14 mouse cellular contexts compared by ENCODE assay signal in genomic region chr15:101132041-101132440, GRCm38 (mm10). TPM values are rescaled to one million over a fixed set of nuclear protein-coding genes. Genes with fewer than 3 reads are reported as not detected.
A peak's percentile ranks its signal among the peaks of the same experiment; 100 is the strongest.
DNase-seq lines count a peak whose midpoint lies in the region; ATAC-seq and TF ChIP-seq lines count a peak whose summit lies in the region.
"Had no signal": no experiment of that assay in that cellular context is flagged by ENCODE, and none has a peak within 500 bp of the region (broad histone marks: within the 10 kb centered on the region; RNA-seq: fewer than 3 reads in every experiment).

No protein-coding gene starts in this region.

- ATAC-seq in hindbrain, embryonic 15.5 days (ENCODE audit: low FRiP score, low read depth) = no peak
- no peak for ATAC-seq in hindbrain, embryonic 11.5 days (ENCODE audit: low FRiP score)

- WGBS in hindbrain, embryonic 15.5 days = 36% methylated on average over 6 of the region's 6 CpGs
- WGBS in hindbrain, embryonic 11.5 days = 74% methylated on average over 6 of the region's 6 CpGs
- WGBS in lung, adult 2 months = 35% methylated on average over 6 of the region's 6 CpGs
- 52% methylated on average over 6 of the region's 6 CpGs for WGBS in olfactory bulb, adult 2 months

- intact Hi-C loops in gastrocnemius, adult 2 months (cut with DNase I) = no loop called here

- H3K4me2 ChIP-seq in hindbrain, embryonic 15.5 days = 0 out of 2 replicates have a peak overlapping the region, but pooled peaks have one; percentile 2
- H3K4me2 ChIP-seq in hindbrain, embryonic 11.5 days (replicated peaks; ENCODE audit: low read depth, low read length) = no peak overlapping the region
- H3K4me2 ChIP-seq: midbrain, embryonic 11.5 days had no signal

- peaks cover 37% of the 10 kb centered on the region for H3K27me3 ChIP-seq in hindbrain, embryonic 15.5 days
- peaks cover 28% of the 10 kb centered on the region for H3K27me3 ChIP-seq in hindbrain, embryonic 11.5 days (ENCODE audit: control insufficient read depth, insufficient read depth, low read length)

- H3K4me3 ChIP-seq in gastrocnemius, adult 2 months = peak overlapping the region; percentile 85
- no peak overlapping the region for H3K4me3 ChIP-seq in hindbrain, embryonic 15.5 days
- H3K4me3 ChIP-seq in hindbrain, embryonic 11.5 days (ENCODE audit: low read depth, low read length) = no peak overlapping the region
- H3K4me3 ChIP-seq in lung, adult 2 months (replicated peaks; ENCODE audit: extremely low read depth, low read depth, low read length) = peak overlapping the region; percentile 53
- H3K4me3 ChIP-seq in olfactory bulb, adult 2 months (ENCODE audit: insufficient read depth, low read depth, low read length) = 0 out of 2 replicates have a peak overlapping the region, but pooled peaks have one; percentile 8
- H3K4me3 ChIP-seq: forebrain, embryonic 10.5 days had no signal

- no peaks in the 10 kb centered on the region for H3K36me3 ChIP-seq in hindbrain, embryonic 15.5 days
- H3K36me3 ChIP-seq in hindbrain, embryonic 11.5 days (ENCODE audit: control insufficient read depth, insufficient read depth, low read length) = no peaks in the 10 kb centered on the region
- H3K36me3 ChIP-seq: forebrain, embryonic 10.5 days had no signal

- H3K9ac ChIP-seq in hindbrain, embryonic 15.5 days = no peak overlapping the region
- no peak overlapping the region for H3K9ac ChIP-seq in hindbrain, embryonic 11.5 days (ENCODE audit: low read depth, low read length)
- H3K9ac ChIP-seq: liver, embryonic 14.5 days had no signal

- no peaks in the 10 kb centered on the region for H3K9me3 ChIP-seq in hindbrain, embryonic 15.5 days
- no peaks in the 10 kb centered on the region for H3K9me3 ChIP-seq in hindbrain, embryonic 11.5 days (ENCODE audit: control insufficient read depth, low read length)
- H3K9me3 ChIP-seq: forebrain, embryonic 10.5 days had no signal

- peaks cover 9% of the 10 kb centered on the region; the same call in 1 of the 2 replicates for H3K4me1 ChIP-seq in hindbrain, embryonic 15.5 days (replicated peaks)
- peaks cover 4% of the 10 kb centered on the region for H3K4me1 ChIP-seq in hindbrain, embryonic 11.5 days (replicated peaks; ENCODE audit: control insufficient read depth, insufficient read depth, low read length)
- peaks cover 1% of the 10 kb centered on the region for H3K4me1 ChIP-seq in lung, adult 2 months (ENCODE audit: control insufficient read depth, insufficient read depth, low read length)
- H3K4me1 ChIP-seq in olfactory bulb, adult 2 months (ENCODE audit: control insufficient read depth, insufficient read depth, low read length) = peaks cover 16% of the 10 kb centered on the region

- H3K27ac ChIP-seq in gastrocnemius, adult 2 months = peak overlapping the region; percentile 64
- H3K27ac ChIP-seq in hindbrain, embryonic 15.5 days (replicated peaks) = no peak overlapping the region
- no peak overlapping the region for H3K27ac ChIP-seq in hindbrain, embryonic 11.5 days (ENCODE audit: low read depth, low read length)
- no peak overlapping the region for H3K27ac ChIP-seq in olfactory bulb, adult 2 months (ENCODE audit: insufficient read depth, low read depth, low read length)
- H3K27ac ChIP-seq: liver, embryonic 14.5 days had no signal

- DNase-seq in gastrocnemius, adult 2 months = peak; percentile 11
- DNase-seq in gastrocnemius, postnatal 10 days = no peak
- no peak for DNase-seq in hindbrain, embryonic 11.5 days (ENCODE audit: low spot score)
- DNase-seq in lung, adult 2 months = no peak
- DNase-seq in lung, postnatal 25 days (ENCODE audit: low spot score) = no peak
- no peak for DNase-seq in frontal cortex, postnatal 25 days (ENCODE audit: low spot score in 2 of 2)
- DNase-seq: adrenal gland, adult 2 months; cerebellum, adult 9-10 months had no signal

- no peak for TF ChIP-seq CTCF in gastrocnemius, adult 2 months (IDR thresholded peaks at IDR 0.05)
- no peak for TF ChIP-seq CTCF in lung, adult 2 months (IDR thresholded peaks at IDR 0.05; ENCODE audit: insufficient read depth, low read length)
- no peak for TF ChIP-seq CTCF in olfactory bulb, adult 2 months (IDR thresholded peaks at IDR 0.05; ENCODE audit: insufficient read depth, low read depth, low read length)

- no peak for TF ChIP-seq POLR2A in lung, adult 2 months (IDR thresholded peaks at IDR 0.05; ENCODE audit: borderline replicate concordance, extremely low read depth, low read depth, low read length)
- TF ChIP-seq POLR2A in olfactory bulb, adult 2 months (IDR thresholded peaks at IDR 0.05; ENCODE audit: insufficient read depth, low read depth, low read length) = no peak

RNA-seq across cellular contexts. Expression of gene Acvrl1, which starts 3.7 kb away (rescaled TPM):
- total RNA-seq in gastrocnemius, adult 2 months (2021) = 10 to 100 TPM; 10.2 to 14.5 TPM
- total RNA-seq in gastrocnemius, postnatal 10 days (2021) = 10 to 100 TPM; 15.1 to 18.2 TPM
- polyA plus RNA-seq in hindbrain, embryonic 15.5 days (2015; fragmentation: Nextera tagmentation; extraction: Ambion mirVana) = 9.5 and 9.6 TPM in 2 replicates
- 4.8 and 5.5 TPM in 2 replicates for polyA plus RNA-seq in hindbrain, embryonic 11.5 days (2014; fragmentation: Nextera tagmentation; extraction: Ambion mirVana)
- 672 and 695 TPM in 2 replicates for polyA plus RNA-seq in lung, adult 2 months (2012; rRNA removed)
- polyA plus RNA-seq in olfactory bulb, adult 2 months (2012; ENCODE audit: insufficient read depth, insufficient read length, low replicate concordance, missing spikeins) = not detected in 2 replicates

RNA-seq across cellular contexts. Expression of gene Ankrd33, which starts 16.5 kb away (rescaled TPM):
- not detected for total RNA-seq in gastrocnemius, adult 2 months (2021)
- not detected for total RNA-seq in gastrocnemius, postnatal 10 days (2021)
- not detected in 2 replicates for polyA plus RNA-seq in hindbrain, embryonic 15.5 days (2015; fragmentation: Nextera tagmentation; extraction: Ambion mirVana)
- polyA plus RNA-seq in hindbrain, embryonic 11.5 days (2014; fragmentation: Nextera tagmentation; extraction: Ambion mirVana) = not detected in 2 replicates
- polyA plus RNA-seq in lung, adult 2 months (2012; rRNA removed) = 0.10 and 0.28 TPM in 2 replicates
- polyA plus RNA-seq in olfactory bulb, adult 2 months (2012; ENCODE audit: insufficient read depth, insufficient read length, low replicate concordance, missing spikeins) = not detected in 2 replicates
- polyA plus RNA-seq: embryonic facial prominence, embryonic 11.5 days; forebrain, embryonic 10.5 days; liver, embryonic 14.5 days; midbrain, embryonic 11.5 days had no signal

RNA-seq across cellular contexts. Expression of gene Acvr1b, which starts 41.8 kb away (rescaled TPM):
- total RNA-seq in gastrocnemius, adult 2 months (2021) = 10 to 100 TPM; 26.9 to 30.8 TPM
- 10 to 100 TPM; 21.7 to 22.4 TPM for total RNA-seq in gastrocnemius, postnatal 10 days (2021)
- polyA plus RNA-seq in hindbrain, embryonic 15.5 days (2015; fragmentation: Nextera tagmentation; extraction: Ambion mirVana) = 21.7 and 24.1 TPM in 2 replicates
- polyA plus RNA-seq in hindbrain, embryonic 11.5 days (2014; fragmentation: Nextera tagmentation; extraction: Ambion mirVana) = 16.2 and 17.1 TPM in 2 replicates
- polyA plus RNA-seq in lung, adult 2 months (2012; rRNA removed) = 45.8 and 57.2 TPM in 2 replicates
- polyA plus RNA-seq in olfactory bulb, adult 2 months (2012; ENCODE audit: insufficient read depth, insufficient read length, low replicate concordance, missing spikeins) = not detected in 2 replicates

RNA-seq across cellular contexts. Expression of gene Fignl2, which starts 53.7 kb away (rescaled TPM):
- total RNA-seq in gastrocnemius, adult 2 months (2021) = under 1 TPM; 0.67 to 0.77 TPM
- total RNA-seq in gastrocnemius, postnatal 10 days (2021) = 1 to 10 TPM; 1.9 to 3.4 TPM
- 0.09 and 0.10 TPM in 2 replicates for polyA plus RNA-seq in hindbrain, embryonic 15.5 days (2015; fragmentation: Nextera tagmentation; extraction: Ambion mirVana)
- 1.2 and 2.1 TPM in 2 replicates for polyA plus RNA-seq in hindbrain, embryonic 11.5 days (2014; fragmentation: Nextera tagmentation; extraction: Ambion mirVana)
- polyA plus RNA-seq in lung, adult 2 months (2012; rRNA removed) = 9.3 and 10.6 TPM in 2 replicates
- not detected in 2 replicates for polyA plus RNA-seq in olfactory bulb, adult 2 months (2012; ENCODE audit: insufficient read depth, insufficient read length, low replicate concordance, missing spikeins)

Comparison
In these comparisons a context has a peak if more than half of its experiments do, and no peak if none do; other contexts are left out.
1. H3K4me3 ChIP-seq: peak in gastrocnemius, adult 2 months (single experiment), lung, adult 2 months (single experiment) and olfactory bulb, adult 2 months (single experiment); none in hindbrain, embryonic 15.5 days (single experiment) and hindbrain, embryonic 11.5 days (single experiment).
2. RNA of gene Acvrl1, which starts 3.7 kb away (polyA plus RNA-seq): 672 to 695 TPM in lung, adult 2 months; not detected in olfactory bulb, adult 2 months, 9.5 to 9.6 TPM in hindbrain, embryonic 15.5 days and 4.8 to 5.5 TPM in hindbrain, embryonic 11.5 days; every median in the first group is over 10 times any median in the second.